Mouse (Mus musculus) thymus, postnatal 0 days (tissue): ENCODE results near the gene Mgat5. TPM values are rescaled to one million over a fixed set of nuclear protein-coding genes. Genes with fewer than 3 reads are reported as not detected.

Experiments used
- DNase-seq: peaks from one replicate; pipeline ENCODE4 v3.0.0-alpha.2; 2015; ENCODE audit warnings: low spot score
- polyA plus RNA-seq: library from polyadenylated mRNA; unstranded; fragments of >200 nt; fragmentation: Nextera tagmentation; extraction: Ambion mirVana; gene quantifications from 2 replicates; pipeline ENCODE4 v1.2.1, GENCODE M21; 2015

The Mgat5 gene
- 6.5 and 9.9 TPM in 2 replicates for polyA plus RNA-seq

- DNase-seq: peak; percentile 92
These were observed at the start of gene Mgat5 for GRCm38 (mm10) chr1:127204817-127205485. TSS of gene Mgat5 (plus strand) at chr1:127205015.

- no peak for DNase-seq
These were observed 44.6 kb upstream of the Mgat5 start for GRCm38 (mm10) chr1:127160118-127160760.

- no peak for DNase-seq
These were observed 40.1 kb upstream of the Mgat5 start for GRCm38 (mm10) chr1:127164589-127165160.

- no peak for DNase-seq
These were observed 38.3 kb upstream of the Mgat5 start for GRCm38 (mm10) chr1:127166521-127166920.

- no peak for DNase-seq
These were observed 37.2 kb upstream of the Mgat5 start for GRCm38 (mm10) chr1:127167586-127167985.

- no peak for DNase-seq
These were observed 36.6 kb upstream of the Mgat5 start for GRCm38 (mm10) chr1:127168205-127168604.

GRCm38 (mm10) chr1:127169516-127169915 is 35.3 kb upstream of the Mgat5 start:
- no peak for DNase-seq

GRCm38 (mm10) chr1:127171361-127171760 is 33.5 kb upstream of the Mgat5 start:
- no peak for DNase-seq

GRCm38 (mm10) chr1:127173448-127173847 is 31.4 kb upstream of the Mgat5 start:
- no peak for DNase-seq

- no peak for DNase-seq
These were observed 12.4 kb upstream of the Mgat5 start for GRCm38 (mm10) chr1:127192396-127192795.

GRCm38 (mm10) chr1:127199186-127199585 is 5.6 kb upstream of the Mgat5 start:
- DNase-seq: no peak

GRCm38 (mm10) chr1:127202360-127202759 is 2.5 kb upstream of the Mgat5 start:
- DNase-seq: no peak

GRCm38 (mm10) chr1:127203231-127203764 is 1.5 kb upstream of the Mgat5 start:
- peak; percentile 40 for DNase-seq

- no peak for DNase-seq
These were observed 745 bp downstream of the Mgat5 start for GRCm38 (mm10) chr1:127205501-127206019.

GRCm38 (mm10) chr1:127206020-127206641 is 1.3 kb downstream of the Mgat5 start:
- peak; percentile 49 for DNase-seq

GRCm38 (mm10) chr1:127206881-127207555 is 2.2 kb downstream of the Mgat5 start:
- DNase-seq: peak; percentile 5

GRCm38 (mm10) chr1:127208167-127208566 is 3.4 kb downstream of the Mgat5 start:
- no peak for DNase-seq

- DNase-seq: no peak
These were observed 8.0 kb downstream of the Mgat5 start for GRCm38 (mm10) chr1:127212812-127213211.

- peak; percentile 52 for DNase-seq
These were observed 8.6 kb downstream of the Mgat5 start for GRCm38 (mm10) chr1:127213434-127213833.

GRCm38 (mm10) chr1:127214585-127215232 is 9.9 kb downstream of the Mgat5 start:
- DNase-seq: peak; percentile 84
